Comparison of ENCODE assay signal across 8 mouse cellular contexts in genomic region chr11:71003611-71004315, GRCm38 (mm10). TPM values are rescaled to one million over a fixed set of nuclear protein-coding genes. Genes with fewer than 3 reads are reported as not detected.
DNase-seq lines count a peak whose midpoint lies in the region; ATAC-seq and TF ChIP-seq lines count a peak whose summit lies in the region.

No protein-coding gene starts in this region.

- peak overlapping the region; percentile 79 for H3K27ac ChIP-seq in testis, adult 2 months (ENCODE audit: control insufficient read depth, insufficient read depth, low read depth, low read length)
- peak overlapping the region; percentile 82 for H3K27ac ChIP-seq in liver, embryonic 12.5 days
- 0 out of 2 replicates have a peak overlapping the region, but pooled peaks have one; percentile 23 for H3K27ac ChIP-seq in small intestine, adult 2 months (ENCODE audit: insufficient read depth, low read depth, low read length)

- no peaks in the 10 kb centered on the region for H3K27me3 ChIP-seq in testis, adult 2 months (ENCODE audit: control insufficient read depth, insufficient read depth, low read length)
- no peaks in the 10 kb centered on the region for H3K27me3 ChIP-seq in liver, embryonic 12.5 days (replicated peaks)
- no peaks in the 10 kb centered on the region for H3K27me3 ChIP-seq in small intestine, adult 2 months (ENCODE audit: control insufficient read depth, insufficient read depth, low read length)

- DNase-seq in adrenal gland, postnatal 14 days: peak; percentile 82
- no peak for DNase-seq in adrenal gland, postnatal 10 days
- no peak for DNase-seq in testis, postnatal 14 days (ENCODE audit: low spot score)
- DNase-seq in gastrocnemius, postnatal 14 days: peak; percentile 25
- no peak for DNase-seq in urinary bladder, postnatal 36 days (ENCODE audit: low spot score in 2 of 2)

- H3K4me3 ChIP-seq in testis, adult 2 months (ENCODE audit: control insufficient read depth, low read depth, low read length): peak overlapping the region; percentile 97
- H3K4me3 ChIP-seq in liver, embryonic 12.5 days: peak overlapping the region; percentile 93
- H3K4me3 ChIP-seq in small intestine, adult 2 months (ENCODE audit: low read depth, low read length): peak overlapping the region; percentile 97

- peaks cover 10% of the 10 kb centered on the region for H3K4me1 ChIP-seq in testis, adult 2 months (ENCODE audit: control insufficient read depth, insufficient read depth, low read length)
- peaks cover 30% of the 10 kb centered on the region for H3K4me1 ChIP-seq in liver, embryonic 12.5 days
- H3K4me1 ChIP-seq in small intestine, adult 2 months (ENCODE audit: control insufficient read depth, insufficient read depth, insufficient read length, low read length): peaks cover 8% of the 10 kb centered on the region; the same call in 1 of the 2 replicates

- peak; percentile 80 for ATAC-seq in liver, embryonic 12.5 days

- peaks cover 3% of the 10 kb centered on the region for H3K36me3 ChIP-seq in testis, adult 2 months (ENCODE audit: control insufficient read depth, insufficient read depth, low read length)
- peaks cover 42% of the 10 kb centered on the region for H3K36me3 ChIP-seq in liver, embryonic 12.5 days
- peaks cover 13% of the 10 kb centered on the region for H3K36me3 ChIP-seq in small intestine, adult 2 months (ENCODE audit: control insufficient read depth, insufficient read depth, low read length)

- no peak for TF ChIP-seq CTCF in testis, adult 2 months (IDR thresholded peaks at IDR 0.05; ENCODE audit: control insufficient read depth, insufficient read depth, insufficient replicate concordance, low read depth, low read length)
- TF ChIP-seq CTCF in small intestine, adult 2 months (IDR thresholded peaks at IDR 0.05; ENCODE audit: extremely low read depth, insufficient read length, insufficient replicate concordance, low read depth, low read length): no peak

- TF ChIP-seq POLR2A in testis, adult 2 months (IDR thresholded peaks at IDR 0.05; ENCODE audit: control insufficient read depth, low read depth, low read length): no peak
- TF ChIP-seq POLR2A in small intestine, adult 2 months (IDR thresholded peaks at IDR 0.05; ENCODE audit: low read depth, low read length): no peak

- intact Hi-C loops in gastrocnemius, postnatal 14 days (cut with DNase I; ENCODE audit: low total_unique reads): no loop called here

- no peaks in the 10 kb centered on the region for H3K9me3 ChIP-seq in liver, embryonic 12.5 days (replicated peaks)

- H3K4me2 ChIP-seq in liver, embryonic 12.5 days: peak overlapping the region; percentile 90

- peak overlapping the region; percentile 83 for H3K9ac ChIP-seq in liver, embryonic 12.5 days

- WGBS in liver, embryonic 12.5 days (ENCODE audit: insufficient replicate concordance): under 1% methylated on average over 49 of the region's 49 CpGs
- under 1% methylated on average over 49 of the region's 49 CpGs for WGBS in small intestine, adult 2 months

RNA-seq across cellular contexts. Expression of gene Dhx33, which starts 0.5 kb away (rescaled TPM):
- total RNA-seq in adrenal gland, postnatal 14 days (2021): 28.3 and 29.5 TPM in 2 replicates
- total RNA-seq in adrenal gland, postnatal 10 days (2021): 10 to 100 TPM; 25.2 to 25.6 TPM
- 13.8 and 16.1 TPM in 2 replicates for polyA plus RNA-seq in testis, adult 2 months (2012; rRNA removed)
- total RNA-seq in gastrocnemius, postnatal 14 days (2021): 1 to 10 TPM; 7.0 to 9.8 TPM
- 15.3 and 16.3 TPM in 2 replicates for polyA plus RNA-seq in liver, embryonic 12.5 days (2016; fragmentation: Nextera tagmentation; extraction: Ambion mirVana)
- polyA plus RNA-seq in small intestine, adult 2 months (2012; rRNA removed): 3.9 and 8.2 TPM in 2 replicates

RNA-seq across cellular contexts. Expression of gene Mis12, which starts 15.6 kb away (rescaled TPM):
- 23.2 and 24.4 TPM in 2 replicates for total RNA-seq in adrenal gland, postnatal 14 days (2021)
- total RNA-seq in adrenal gland, postnatal 10 days (2021): 10 to 100 TPM; 17.6 TPM
- polyA plus RNA-seq in testis, adult 2 months (2012; rRNA removed): 3.5 and 4.7 TPM in 2 replicates
- total RNA-seq in gastrocnemius, postnatal 14 days (2021): 1 to 10 TPM; 5.1 to 6.4 TPM
- polyA plus RNA-seq in liver, embryonic 12.5 days (2016; fragmentation: Nextera tagmentation; extraction: Ambion mirVana): 29.3 and 31.4 TPM in 2 replicates
- polyA plus RNA-seq in small intestine, adult 2 months (2012; rRNA removed): 0.30 and 1.5 TPM in 2 replicates

RNA-seq across cellular contexts. Expression of gene Derl2, which starts 15.9 kb away (rescaled TPM):
- total RNA-seq in adrenal gland, postnatal 14 days (2021): 56.0 and 60.2 TPM in 2 replicates
- total RNA-seq in adrenal gland, postnatal 10 days (2021): 10 to 100 TPM; 42.5 to 54.5 TPM
- 37.2 and 41.8 TPM in 2 replicates for polyA plus RNA-seq in testis, adult 2 months (2012; rRNA removed)
- total RNA-seq in gastrocnemius, postnatal 14 days (2021): 10 to 100 TPM; 15.9 to 19.3 TPM
- 34.8 and 41.4 TPM in 2 replicates for polyA plus RNA-seq in liver, embryonic 12.5 days (2016; fragmentation: Nextera tagmentation; extraction: Ambion mirVana)
- 1.9 and 4.2 TPM in 2 replicates for polyA plus RNA-seq in small intestine, adult 2 months (2012; rRNA removed)

RNA-seq across cellular contexts. Expression of gene C1qbp, which starts 20.9 kb away (rescaled TPM):
- 234 and 249 TPM in 2 replicates for total RNA-seq in adrenal gland, postnatal 14 days (2021)
- 100 to 1,000 TPM; 254 to 262 TPM for total RNA-seq in adrenal gland, postnatal 10 days (2021)
- 21.9 and 22.1 TPM in 2 replicates for polyA plus RNA-seq in testis, adult 2 months (2012; rRNA removed)
- 100 to 1,000 TPM; 146 to 150 TPM for total RNA-seq in gastrocnemius, postnatal 14 days (2021)
- polyA plus RNA-seq in liver, embryonic 12.5 days (2016; fragmentation: Nextera tagmentation; extraction: Ambion mirVana): 352 and 380 TPM in 2 replicates
- polyA plus RNA-seq in small intestine, adult 2 months (2012; rRNA removed): 125 and 165 TPM in 2 replicates

RNA-seq across cellular contexts. Expression of gene 6330403K07Rik, which starts 29.6 kb away (rescaled TPM):
- total RNA-seq in adrenal gland, postnatal 14 days (2021): 9.3 and 10.1 TPM in 2 replicates
- total RNA-seq in adrenal gland, postnatal 10 days (2021): 10 to 100 TPM in 1 of 2 experiments, 1 to 10 TPM in 1; 9.7 to 19.9 TPM
- 0.24 TPM in 1 of 2 replicates, not detected in the other for polyA plus RNA-seq in testis, adult 2 months (2012; rRNA removed)
- 1 to 10 TPM in 1 of 2 experiments, under 1 TPM in 1; 0.84 to 1.5 TPM for total RNA-seq in gastrocnemius, postnatal 14 days (2021)
- polyA plus RNA-seq in liver, embryonic 12.5 days (2016; fragmentation: Nextera tagmentation; extraction: Ambion mirVana): 12.9 and 14.1 TPM in 2 replicates
- polyA plus RNA-seq in small intestine, adult 2 months (2012; rRNA removed): 0.39 and 0.85 TPM in 2 replicates

Comparison
In these comparisons a context has a peak if more than half of its experiments do, and no peak if none do; other contexts are left out.
1. DNase-seq: peak in adrenal gland, postnatal 14 days (single experiment) and gastrocnemius, postnatal 14 days (single experiment); none in adrenal gland, postnatal 10 days (single experiment), testis, postnatal 14 days (single experiment) and urinary bladder, postnatal 36 days (0 of 2).
2. H3K27ac ChIP-seq: peak in every context shown above with its lines; median percentile 82 in liver, embryonic 12.5 days; 79 in testis, adult 2 months; 23 in small intestine, adult 2 months.
3. Peak in every context shown above with its lines, with median percentiles within 50 percentile points of each other: H3K4me3 ChIP-seq.